Mouse (Mus musculus) heart, adult 8-10 months (tissue): Measurements from ENCODE around the gene Chkb. TPM values are rescaled to one million over a fixed set of nuclear protein-coding genes. Genes with fewer than 3 reads are reported as not detected.

Experiments used
- DNase-seq: peaks from one replicate; pipeline ENCODE4 v3.0.0; 2022; ENCODE audit warnings: low spot score
- total RNA-seq, 4 experiments: library from RNA; stranded (reverse); gene quantifications; 2 replicates each; pipeline ENCODE4 v1.2.4; 2022

The Chkb gene
- total RNA-seq, 4 experiments from 2014 or later, result 46.7 to 59.6 (median 54.0) TPM

- no peak for DNase-seq
Measured at GRCm38 (mm10) chr15:89399716-89400115, 30.0 kb downstream of the Chkb start.

GRCm38 (mm10) chr15:89398146-89398545, 31.6 kb downstream of the Chkb start:
- no peak for DNase-seq

GRCm38 (mm10) chr15:89396883-89397282, 32.8 kb downstream of the Chkb start:
- DNase-seq, result no peak

GRCm38 (mm10) chr15:89390081-89390480, 39.6 kb downstream of the Chkb start:
- no peak for DNase-seq

- DNase-seq, result no peak
Measured at GRCm38 (mm10) chr15:89387127-89387526, 42.6 kb downstream of the Chkb start.

- no peak for DNase-seq
Measured at GRCm38 (mm10) chr15:89384617-89385016, 45.1 kb downstream of the Chkb start, which contains the start of gene Klhdc7b. TSS of gene Klhdc7b (plus strand) at chr15:89384917.

- DNase-seq, result no peak
Measured at GRCm38 (mm10) chr15:89379429-89379828, 50.3 kb downstream of the Chkb start.

- DNase-seq, result peak; percentile 71
Measured at GRCm38 (mm10) chr15:89378831-89379401, 50.8 kb downstream of the Chkb start, which contains the start of gene Odf3b. TSS of gene Odf3b (minus strand) at chr15:89379282.

- no peak for DNase-seq
Measured at GRCm38 (mm10) chr15:89377938-89378828, 51.5 kb downstream of the Chkb start.

GRCm38 (mm10) chr15:89377362-89377761, 52.3 kb downstream of the Chkb start:
- DNase-seq, result no peak

- no peak for DNase-seq
Measured at GRCm38 (mm10) chr15:89376957-89377356, 52.8 kb downstream of the Chkb start, which contains the start of gene Tymp. TSS of gene Tymp (minus strand) at chr15:89377039.

Other genes starting within 250 kb of the Chkb start
- 100 to 1,000 TPM in 2 of 4 experiments, 10 to 100 TPM in 2; 92.5 to 104 (median 99.6) TPM for gene Plxnb2, start 249.1 kb downstream of the Chkb start, total RNA-seq
- gene Dennd6b, start 233.4 kb downstream of the Chkb start, total RNA-seq, result 10 to 100 TPM in 2 of 4 experiments, 1 to 10 TPM in 2; 8.8 to 12.9 (median 11.0) TPM
- 10 to 100 TPM; 82.1 to 87.5 (median 84.7) TPM for gene Ppp6r2, start 218.4 kb downstream of the Chkb start, total RNA-seq
- gene Sbf1, start 114.6 kb downstream of the Chkb start, total RNA-seq, result 10 to 100 TPM; 56.5 to 74.5 (median 69.5) TPM
- not detected for gene Adm2, start 107.2 kb downstream of the Chkb start, total RNA-seq
- not detected for gene Miox, start 95.5 kb downstream of the Chkb start, total RNA-seq
- gene Lmf2, start 74.2 kb downstream of the Chkb start, total RNA-seq, result 10 to 100 TPM; 23.6 to 29.1 (median 26.7) TPM
- gene Ncaph2, start 74.2 kb downstream of the Chkb start, total RNA-seq, result 10 to 100 TPM; 52.8 to 67.4 (median 57.4) TPM
- gene Sco2, start 56.1 kb downstream of the Chkb start, total RNA-seq, result 10 to 100 TPM; 21.9 to 32.0 (median 24.4) TPM
- gene Tymp, start 52.9 kb downstream of the Chkb start, total RNA-seq, result under 1 TPM; 0.22 to 0.72 (median 0.31) TPM
- gene Odf3b, start 50.6 kb downstream of the Chkb start, total RNA-seq, result 1 to 10 TPM in 3 of 4 experiments, under 1 TPM in 1; 0.41 to 2.3 (median 2.2) TPM
- gene Klhdc7b, start 45.0 kb downstream of the Chkb start, total RNA-seq, result not detected
- not detected for gene Syce3, start 19.4 kb downstream of the Chkb start, total RNA-seq
- gene Cpt1b, start 4.0 kb downstream of the Chkb start, total RNA-seq, result 100 to 1,000 TPM; 631 to 738 (median 682) TPM
- gene C730034F03Rik, start 319 bp downstream of the Chkb start, total RNA-seq, result 1 to 10 TPM; 1.4 to 4.1 (median 2.0) TPM
- gene Gm44502, start 212 bp downstream of the Chkb start, total RNA-seq, result 10 to 100 TPM in 2 of 4 experiments, 1 to 10 TPM in 2; 6.9 to 14.3 (median 10.7) TPM
- gene Mapk8ip2, start 24.0 kb upstream of the Chkb start, total RNA-seq, result under 1 TPM in 3 of 4 experiments, not detected in 1; 0.09 to 0.25 (median 0.09) TPM
- gene Arsa, start 47.5 kb upstream of the Chkb start, total RNA-seq, result 10 to 100 TPM; 10.9 to 12.7 (median 11.8) TPM
- gene Shank3, start 69.7 kb upstream of the Chkb start, total RNA-seq, result 10 to 100 TPM; 36.3 to 53.5 (median 43.5) TPM
- under 1 TPM in 3 of 4 experiments, not detected in 1; 0.19 to 0.41 (median 0.28) TPM for gene Acr, start 138.4 kb upstream of the Chkb start, total RNA-seq
- 1 to 10 TPM; 4.4 to 6.6 (median 5.4) TPM for gene Rabl2, start 162.0 kb upstream of the Chkb start, total RNA-seq